Mouse (Mus musculus): ENCODE data around the gene Trhde.

DNA sequence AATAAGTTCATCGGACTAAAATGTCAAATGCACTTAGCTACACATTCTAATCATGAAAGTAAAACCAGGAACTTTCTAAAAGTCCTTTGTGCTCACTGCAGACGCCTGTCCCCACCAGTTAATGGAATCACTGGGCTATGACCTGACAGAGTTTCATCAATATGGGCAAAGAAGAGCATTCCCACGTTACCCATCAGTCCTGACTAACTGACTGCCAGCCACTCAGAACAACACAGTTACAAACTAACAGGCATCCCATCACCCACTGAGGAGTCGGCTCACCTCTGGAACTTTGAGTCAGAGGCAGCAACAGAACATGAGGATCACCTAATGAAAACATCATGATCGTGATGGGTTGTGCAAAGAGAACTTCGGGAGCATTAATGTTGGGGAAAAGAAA is 438.7 kb downstream of the Trhde start:
- no peak for TF ChIP-seq CTCF (IDR thresholded peaks at IDR 0.05; ENCODE audit: insufficient read depth, low read depth, low read length)
- TF ChIP-seq POLR2A (IDR thresholded peaks at IDR 0.05; ENCODE audit: insufficient read depth, low read depth, low read length), result no peak

All from olfactory bulb, adult 2 months (tissue).